Mouse (Mus musculus): ENCODE measurements around the gene Tescl. TPM values are rescaled to one million over a fixed set of nuclear protein-coding genes. Genes with fewer than 3 reads are reported as not detected.

The Tescl gene
- polyA plus RNA-seq, 1 experiment from 2014 or later, result not detected

DNA sequence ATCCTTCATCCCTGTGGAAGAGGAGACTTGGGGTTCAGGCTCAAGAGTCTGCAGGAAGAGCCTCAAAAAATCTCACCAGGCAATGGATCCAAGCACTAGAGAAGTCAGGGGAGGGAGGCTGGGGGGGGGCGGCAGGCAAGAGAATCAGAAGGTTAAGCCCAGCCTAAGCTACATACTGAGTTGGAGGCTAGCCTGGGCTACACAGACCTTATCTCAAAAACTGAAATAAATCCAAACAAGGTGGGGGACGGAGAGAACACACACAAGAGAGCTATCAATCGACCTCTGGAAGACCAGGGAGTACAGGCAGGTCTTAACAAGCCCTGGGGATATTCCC lies 38.0 kb upstream of the Tescl start:
- ATAC-seq (ENCODE audit: insufficient number of reproducible peaks, low FRiP score, low TSS enrichment, low read depth), result no peak
- H3K4me2 ChIP-seq, result no peak overlapping the region
- no peak overlapping the region for H3K4me3 ChIP-seq
- no peak overlapping the region for H3K27ac ChIP-seq
- no peak overlapping the region for H3K9ac ChIP-seq
- peaks cover 28% of the 10 kb centered on the region for H3K4me1 ChIP-seq
- H3K9me3 ChIP-seq, result no peaks in the 10 kb centered on the region
- WGBS, result 56% methylated on average over 3 of the region's 3 CpGs
- no peaks in the 10 kb centered on the region for H3K36me3 ChIP-seq
- peaks cover 4% of the 10 kb centered on the region; the same call in 1 of the 2 replicates for H3K27me3 ChIP-seq

DNA sequence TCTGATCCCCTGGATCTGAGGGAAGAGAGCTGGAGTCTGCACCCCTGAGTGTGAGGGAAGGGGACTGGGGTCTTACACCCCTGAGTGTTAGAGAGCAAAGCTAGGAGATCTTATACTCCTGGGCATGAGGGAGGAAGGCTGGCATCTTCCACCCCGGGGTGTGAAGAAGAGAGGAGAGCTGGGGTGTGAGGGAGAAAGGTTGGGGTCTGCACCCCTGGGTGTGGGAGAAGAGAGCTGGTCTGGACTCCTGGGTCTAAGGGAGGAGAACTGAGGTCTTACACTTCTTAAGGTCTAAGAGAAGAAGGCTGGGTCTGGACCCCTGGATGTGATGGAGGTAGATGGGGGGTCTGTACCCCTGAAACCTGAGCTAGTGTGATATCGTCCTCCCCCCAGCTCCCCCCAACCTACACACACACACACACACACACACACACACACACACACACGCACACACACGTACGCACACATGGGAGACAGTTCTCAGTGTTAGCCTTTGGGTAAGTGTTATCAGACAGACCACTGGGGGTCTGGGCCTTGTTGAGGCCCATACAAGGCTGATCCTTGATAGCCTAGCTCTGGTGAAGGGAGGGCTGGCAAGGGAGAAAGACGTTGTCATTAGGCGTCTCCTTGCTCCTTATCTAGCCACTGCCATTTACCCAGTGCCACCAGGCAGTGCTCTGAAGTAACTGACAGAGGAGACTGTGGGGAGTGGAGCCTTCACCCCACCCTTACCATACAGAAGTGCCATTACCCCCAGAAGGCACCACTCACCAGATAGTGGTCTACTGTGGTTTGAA lies 37.5 kb upstream of the Tescl start:
- 77% methylated on average over 7 of the region's 7 CpGs for WGBS
- no peak overlapping the region for H3K4me2 ChIP-seq
- H3K27ac ChIP-seq, result no peak overlapping the region
- peaks cover 26% of the 10 kb centered on the region for H3K4me1 ChIP-seq
- no peak overlapping the region for H3K4me3 ChIP-seq
- H3K36me3 ChIP-seq, result no peaks in the 10 kb centered on the region
- no peak for ATAC-seq (ENCODE audit: insufficient number of reproducible peaks, low FRiP score, low TSS enrichment, low read depth)
- no peaks in the 10 kb centered on the region for H3K9me3 ChIP-seq
- no peaks in the 10 kb centered on the region for H3K27me3 ChIP-seq
- no peak overlapping the region for H3K9ac ChIP-seq

DNA sequence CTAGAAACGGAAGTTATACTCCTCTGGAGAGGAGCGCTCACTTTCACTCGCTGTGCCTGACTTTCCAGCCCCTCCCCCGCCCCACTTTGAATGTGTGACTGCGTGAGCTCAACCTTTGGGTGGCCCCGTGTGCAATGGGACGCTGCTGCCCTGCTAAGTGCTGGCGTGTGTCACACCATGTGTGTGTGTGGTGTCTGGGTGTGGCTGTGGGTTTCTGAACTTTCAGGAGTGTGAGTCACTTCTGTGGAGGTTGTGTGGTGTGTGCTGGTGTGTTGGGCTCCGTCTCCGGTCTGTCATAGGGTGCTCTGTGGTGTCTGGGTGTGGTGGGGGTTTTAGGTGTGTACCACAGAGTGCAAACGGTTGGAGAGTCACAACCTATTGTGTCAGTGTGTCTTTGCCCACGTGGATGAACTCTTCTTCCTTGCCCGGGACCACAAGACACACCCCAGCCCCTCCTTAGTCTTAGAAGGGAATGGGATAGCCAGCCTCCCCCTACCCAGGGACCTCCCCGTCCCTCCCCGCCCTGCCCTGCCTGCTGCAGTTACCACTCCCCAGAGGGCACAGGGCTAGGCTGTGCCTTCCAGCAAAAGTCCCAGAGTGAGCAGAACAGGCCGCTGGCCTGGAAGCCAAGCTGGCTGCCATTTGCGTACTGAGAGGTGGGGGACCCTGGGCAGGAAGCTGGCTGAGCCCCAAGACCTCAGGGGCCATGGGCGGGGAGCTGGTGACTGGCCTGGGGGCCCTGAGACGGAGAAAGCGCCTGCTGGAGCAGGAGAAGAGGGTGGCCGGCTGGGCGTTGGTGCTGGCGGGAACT lies 36.2 kb upstream of the Tescl start, which contains the start of gene Kcnn4:
Gene Kcnn4, plus strand, starts transcription at position 533 of the 811 bp plus-strand sequence.
- Histone ChIP-seq H3K4me2 (0 out of 2 replicates have a peak within 1 kb of the TSS, but pooled peaks have one; percentile 12), H3K4me3 (0 out of 2 replicates have a peak within 1 kb of the TSS, but pooled peaks have one; percentile 6), H3K27me3 (no peaks in the 10 kb centered on the region), H3K4me1 (peaks cover 26% of the 10 kb centered on the region), H3K9me3 (no peaks in the 10 kb centered on the region), H3K9ac (no peak within 1 kb of the TSS), H3K27ac (no peak within 1 kb of the TSS), H3K36me3 (no peaks in the 10 kb centered on the region)
- peak; percentile 13; the same call in 1 of the 2 replicates for ATAC-seq (ENCODE audit: insufficient number of reproducible peaks, low FRiP score, low TSS enrichment, low read depth)
- WGBS, result 32% methylated on average over 23 of the region's 23 CpGs

DNA sequence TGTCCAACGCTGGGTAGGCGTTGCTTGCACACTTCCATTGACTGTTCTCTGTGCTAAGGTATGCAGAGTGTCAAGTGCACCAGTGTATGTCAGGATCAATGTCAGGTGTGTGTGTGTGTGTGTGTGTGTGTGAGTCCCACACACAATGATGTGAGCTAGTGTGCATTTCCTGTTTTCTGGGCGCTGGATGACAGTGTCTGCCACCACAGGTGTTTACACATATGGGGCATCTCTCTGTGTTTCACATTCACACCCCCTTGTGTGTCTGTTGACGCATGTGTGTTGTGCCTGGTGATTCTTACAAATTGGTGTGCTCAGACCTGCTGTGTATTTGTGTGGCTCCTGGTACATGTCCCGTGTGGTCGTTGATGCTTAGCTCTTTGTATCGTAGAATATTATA lies 35.2 kb upstream of the Tescl start:
- H3K4me1 ChIP-seq, result peaks cover 25% of the 10 kb centered on the region
- ATAC-seq (ENCODE audit: insufficient number of reproducible peaks, low FRiP score, low TSS enrichment, low read depth), result no peak
- no peak overlapping the region for H3K4me3 ChIP-seq
- no peak overlapping the region for H3K9ac ChIP-seq
- H3K27ac ChIP-seq, result no peak overlapping the region
- H3K9me3 ChIP-seq, result no peaks in the 10 kb centered on the region
- H3K27me3 ChIP-seq, result no peaks in the 10 kb centered on the region; the same call in 1 of the 2 replicates
- no peaks in the 10 kb centered on the region for H3K36me3 ChIP-seq
- no peak overlapping the region for H3K4me2 ChIP-seq
- WGBS, result 80% methylated on average over 7 of the region's 7 CpGs

DNA sequence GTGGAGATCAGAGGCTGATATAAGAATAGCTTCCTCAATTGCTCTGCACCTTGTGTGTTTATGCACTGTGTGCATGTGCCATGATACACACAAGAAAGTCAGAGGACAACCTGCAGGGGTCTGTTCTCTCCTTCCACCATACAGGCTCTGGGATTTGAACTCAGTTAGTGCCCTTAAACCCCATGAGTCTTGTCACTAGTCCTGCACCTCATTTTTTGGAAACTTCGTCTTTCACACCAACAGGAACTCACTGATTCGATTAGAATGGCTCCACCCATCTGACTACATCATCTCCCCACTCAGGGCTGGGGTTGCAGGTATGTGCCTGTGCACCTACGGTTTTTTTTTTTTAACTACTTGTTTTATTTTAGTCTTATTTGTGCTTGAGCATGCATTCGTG lies 34.5 kb upstream of the Tescl start:
- Histone ChIP-seq H3K4me3 (no peak overlapping the region), H3K4me1 (peaks cover 17% of the 10 kb centered on the region), H3K27me3 (no peaks in the 10 kb centered on the region; the same call in 1 of the 2 replicates), H3K9me3 (no peaks in the 10 kb centered on the region), H3K36me3 (no peaks in the 10 kb centered on the region), H3K4me2 (no peak overlapping the region), H3K27ac (no peak overlapping the region), H3K9ac (no peak overlapping the region)
- WGBS, result 47% methylated on average over 4 of the region's 4 CpGs
- no peak for ATAC-seq (ENCODE audit: insufficient number of reproducible peaks, low FRiP score, low TSS enrichment, low read depth)

DNA sequence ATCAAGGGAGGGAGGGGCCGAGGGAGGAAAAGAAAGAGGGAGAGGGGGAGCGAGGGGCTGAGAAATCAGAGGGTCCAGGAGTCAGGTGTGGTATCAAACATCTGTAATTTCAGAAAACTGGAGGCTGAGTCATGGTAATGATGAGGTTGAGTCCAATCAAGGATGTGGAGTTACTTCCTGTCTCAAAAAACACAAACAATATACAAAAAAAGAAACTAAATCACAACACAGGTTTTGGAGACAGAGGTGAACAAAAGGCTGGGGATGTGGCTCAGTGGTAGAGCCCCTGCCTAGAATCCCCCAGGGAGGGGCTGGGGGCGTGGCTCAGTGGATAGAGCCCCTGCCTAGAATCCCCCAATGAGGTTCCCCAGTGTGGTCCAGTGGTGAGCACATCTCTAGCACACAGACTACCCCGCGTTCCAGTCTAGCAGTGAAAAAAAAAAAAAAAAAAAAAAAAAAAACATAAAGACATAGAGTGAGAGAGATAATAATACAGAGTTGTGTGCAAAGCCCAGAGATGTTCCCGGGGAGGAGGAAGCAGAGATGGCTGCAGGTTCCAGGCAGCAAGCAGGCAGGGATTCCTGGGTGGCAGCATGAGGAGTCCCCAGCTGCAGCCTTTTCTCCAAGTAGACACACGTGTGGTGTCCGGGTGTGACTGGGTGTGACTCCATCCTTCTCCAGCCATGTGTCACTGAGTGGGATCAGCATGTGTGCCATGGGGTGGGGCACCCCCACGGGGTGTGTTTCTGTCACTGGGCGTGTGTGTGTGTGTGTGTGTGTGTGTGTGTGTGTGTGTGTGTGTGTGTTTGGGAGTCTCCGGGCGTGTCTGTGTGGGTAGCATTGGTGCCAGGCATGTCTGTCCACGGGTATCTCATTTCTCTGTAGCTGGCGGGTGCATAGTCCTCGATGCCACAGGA lies 33.2 kb upstream of the Tescl start:
- no peak overlapping the region for H3K27ac ChIP-seq
- WGBS, result 67% methylated on average over 15 of the region's 15 CpGs
- no peak for ATAC-seq (ENCODE audit: insufficient number of reproducible peaks, low FRiP score, low TSS enrichment, low read depth)

DNA sequence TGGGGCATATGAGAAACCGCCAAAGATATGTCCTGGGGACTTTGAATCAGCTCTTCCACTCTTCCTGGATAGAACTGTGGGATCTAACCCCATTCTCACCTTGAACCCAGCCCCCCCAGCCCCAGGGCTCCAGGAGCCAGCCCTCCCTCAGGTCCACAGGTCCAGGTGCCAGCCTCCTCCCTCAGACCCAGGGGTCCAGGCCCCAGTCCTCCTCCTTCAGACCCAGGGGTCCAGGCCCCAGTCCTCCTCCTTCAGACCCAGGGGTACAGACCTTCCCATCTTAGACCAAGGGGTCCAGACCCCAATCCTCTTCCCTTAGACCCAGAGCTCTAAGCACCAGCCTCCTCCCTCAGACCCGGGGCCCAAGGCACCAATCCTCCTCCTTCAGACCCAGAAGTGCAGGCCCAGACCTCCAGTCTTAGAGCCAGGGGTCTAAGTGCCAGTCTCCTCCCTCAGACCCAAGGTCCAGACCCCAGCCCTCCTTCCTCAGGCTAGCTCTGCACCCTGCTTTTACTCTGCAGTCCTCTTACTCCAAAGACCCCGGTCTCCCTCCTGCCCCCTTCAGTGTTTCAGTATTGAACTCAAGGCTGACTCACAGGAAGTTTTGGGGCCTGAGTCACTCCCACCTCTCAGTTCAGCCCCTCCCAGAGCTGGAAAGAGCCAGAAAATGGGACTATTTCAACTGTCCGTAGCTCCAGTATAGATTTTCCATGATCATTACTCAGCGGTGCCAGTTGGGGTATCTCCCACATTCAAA lies 31.7 kb upstream of the Tescl start:
- no peak overlapping the region for H3K9ac ChIP-seq
- peaks cover 10% of the 10 kb centered on the region for H3K4me1 ChIP-seq
- no peak overlapping the region for H3K27ac ChIP-seq
- H3K4me3 ChIP-seq, result no peak overlapping the region
- no peaks in the 10 kb centered on the region; the same call in 1 of the 2 replicates for H3K27me3 ChIP-seq
- 80% methylated on average over 5 of the region's 5 CpGs for WGBS
- H3K9me3 ChIP-seq, result no peaks in the 10 kb centered on the region
- no peaks in the 10 kb centered on the region for H3K36me3 ChIP-seq
- no peak for ATAC-seq (ENCODE audit: insufficient number of reproducible peaks, low FRiP score, low TSS enrichment, low read depth)
- H3K4me2 ChIP-seq, result no peak overlapping the region

More for the DNA sequence above, 33.2 kb upstream of the Tescl start:
- H3K4me3 ChIP-seq, result no peak overlapping the region
- no peaks in the 10 kb centered on the region; the same call in 1 of the 2 replicates for H3K27me3 ChIP-seq
- H3K36me3 ChIP-seq, result no peaks in the 10 kb centered on the region
- peaks cover 14% of the 10 kb centered on the region for H3K4me1 ChIP-seq
- H3K9ac ChIP-seq, result no peak overlapping the region
- no peaks in the 10 kb centered on the region for H3K9me3 ChIP-seq
- H3K4me2 ChIP-seq, result no peak overlapping the region

DNA sequence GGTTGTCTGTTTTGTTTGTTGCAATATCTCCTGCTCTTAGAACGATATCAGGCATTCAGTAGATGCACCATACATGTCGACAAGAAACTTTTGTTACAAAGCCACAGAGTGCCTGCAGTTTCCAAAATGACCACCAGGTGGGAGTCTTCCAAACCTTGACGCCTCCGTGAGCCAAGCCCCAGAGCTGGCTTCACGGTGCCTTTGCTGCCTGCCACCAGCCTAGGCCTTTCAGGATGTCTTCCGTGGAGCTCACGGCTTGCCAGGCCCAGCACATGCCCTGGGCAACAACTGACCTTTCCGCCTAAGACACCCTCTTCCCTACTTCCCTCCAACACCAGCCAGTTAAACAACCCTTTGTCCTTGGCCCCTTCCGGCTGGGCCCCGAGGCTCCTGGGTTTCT lies 31.1 kb upstream of the Tescl start:
- Histone ChIP-seq H3K4me2 (no peak overlapping the region), H3K4me1 (peaks cover 4% of the 10 kb centered on the region), H3K27me3 (no peaks in the 10 kb centered on the region; the same call in 1 of the 2 replicates), H3K27ac (no peak overlapping the region), H3K36me3 (no peaks in the 10 kb centered on the region), H3K4me3 (no peak overlapping the region), H3K9ac (no peak overlapping the region), H3K9me3 (no peaks in the 10 kb centered on the region)
- whole genome bisulfite sequencing, result 18% methylated on average over 10 of the region's 10 CpGs
- ATAC-seq (ENCODE audit: insufficient number of reproducible peaks, low FRiP score, low TSS enrichment, low read depth), result no peak

DNA sequence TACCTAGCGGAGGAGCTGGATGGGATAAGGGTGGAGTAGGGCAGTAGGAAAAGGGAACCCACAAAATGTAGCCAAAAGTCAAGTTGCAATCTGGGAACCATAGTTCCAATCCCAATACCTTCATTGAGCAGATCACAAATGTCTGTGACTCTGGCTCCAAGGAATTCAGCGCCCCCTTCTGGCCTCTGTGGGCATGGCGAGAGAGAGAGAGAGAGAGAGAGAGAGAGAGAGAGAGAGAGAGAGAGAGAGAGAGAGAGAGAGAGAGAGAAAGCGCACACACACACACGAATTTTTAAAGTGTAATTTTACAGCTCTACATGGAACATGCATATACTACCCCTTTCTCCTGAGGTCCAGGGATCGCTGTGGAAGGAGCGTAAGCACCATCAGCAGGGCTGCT lies 29.5 kb upstream of the Tescl start:
- H3K9ac ChIP-seq, result no peak overlapping the region
- H3K27me3 ChIP-seq, result no peaks in the 10 kb centered on the region; the same call in 1 of the 2 replicates
- H3K36me3 ChIP-seq, result no peaks in the 10 kb centered on the region
- no peak overlapping the region for H3K4me2 ChIP-seq
- H3K27ac ChIP-seq, result no peak overlapping the region
- no peak overlapping the region for H3K4me3 ChIP-seq
- H3K9me3 ChIP-seq, result no peaks in the 10 kb centered on the region
- no peaks in the 10 kb centered on the region; the same call in 1 of the 2 replicates for H3K4me1 ChIP-seq
- WGBS, result 27% methylated on average over 7 of the region's 7 CpGs
- no peak for ATAC-seq (ENCODE audit: insufficient number of reproducible peaks, low FRiP score, low TSS enrichment, low read depth)

DNA sequence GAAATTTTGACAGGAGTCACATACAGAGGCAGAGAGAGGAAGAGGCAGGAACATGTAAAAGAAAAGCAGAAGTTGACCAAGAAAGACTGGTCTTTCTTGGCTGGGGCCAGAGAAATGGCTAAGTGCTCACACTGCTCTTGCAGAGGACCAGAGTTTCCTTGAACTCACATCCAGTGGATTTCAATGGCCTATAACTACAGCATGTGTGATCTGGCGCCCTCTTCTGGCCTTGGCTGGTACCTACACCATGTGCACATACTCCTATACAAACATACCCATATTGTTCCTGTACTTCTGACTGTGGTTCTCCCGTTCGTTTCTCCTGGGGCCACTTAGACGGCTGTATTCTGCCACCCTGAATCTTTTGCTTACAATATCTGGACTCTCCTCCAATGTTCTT lies 27.3 kb upstream of the Tescl start:
- H3K4me2 ChIP-seq, result no peak overlapping the region
- H3K27me3 ChIP-seq, result no peaks in the 10 kb centered on the region; the same call in 1 of the 2 replicates
- no peak overlapping the region for H3K27ac ChIP-seq
- H3K36me3 ChIP-seq, result no peaks in the 10 kb centered on the region
- no peaks in the 10 kb centered on the region for H3K9me3 ChIP-seq
- H3K4me1 ChIP-seq, result no peaks in the 10 kb centered on the region; the same call in 1 of the 2 replicates
- no peak overlapping the region for H3K4me3 ChIP-seq
- ATAC-seq (ENCODE audit: insufficient number of reproducible peaks, low FRiP score, low TSS enrichment, low read depth), result no peak
- WGBS, result 65% methylated on average over 4 of the region's 4 CpGs
- H3K9ac ChIP-seq, result no peak overlapping the region

DNA sequence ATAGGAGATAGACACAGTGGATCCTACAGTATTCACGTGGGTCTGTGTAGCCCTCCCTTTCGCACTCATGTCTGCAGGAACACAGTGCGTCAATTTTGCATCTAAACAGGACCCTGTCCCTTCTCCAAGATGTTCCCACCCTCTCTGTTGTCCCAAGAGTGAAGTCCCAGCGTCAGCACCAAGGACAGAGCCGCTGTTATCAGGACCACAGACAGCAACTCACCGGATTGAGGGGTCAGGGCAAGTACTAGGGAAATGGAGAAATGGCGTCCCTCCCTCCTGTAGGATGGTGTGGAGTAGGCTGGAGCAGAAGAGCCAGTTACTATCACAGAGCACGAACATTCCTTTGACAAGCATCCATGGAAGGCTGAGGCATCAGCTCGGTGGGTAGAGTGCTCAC lies 25.5 kb upstream of the Tescl start:
- Histone ChIP-seq H3K9me3 (no peaks in the 10 kb centered on the region), H3K36me3 (no peaks in the 10 kb centered on the region), H3K9ac (no peak overlapping the region), H3K27me3 (no peaks in the 10 kb centered on the region; the same call in 1 of the 2 replicates), H3K4me3 (no peak overlapping the region), H3K4me2 (no peak overlapping the region), H3K27ac (no peak overlapping the region), H3K4me1 (no peaks in the 10 kb centered on the region)
- 26% methylated on average over 9 of the region's 9 CpGs for WGBS
- no peak for ATAC-seq (ENCODE audit: insufficient number of reproducible peaks, low FRiP score, low TSS enrichment, low read depth)

All from limb, embryonic 15.5 days (tissue).